ENCODE assay signal across 29 mouse cellular contexts in the genomic region with DNA sequence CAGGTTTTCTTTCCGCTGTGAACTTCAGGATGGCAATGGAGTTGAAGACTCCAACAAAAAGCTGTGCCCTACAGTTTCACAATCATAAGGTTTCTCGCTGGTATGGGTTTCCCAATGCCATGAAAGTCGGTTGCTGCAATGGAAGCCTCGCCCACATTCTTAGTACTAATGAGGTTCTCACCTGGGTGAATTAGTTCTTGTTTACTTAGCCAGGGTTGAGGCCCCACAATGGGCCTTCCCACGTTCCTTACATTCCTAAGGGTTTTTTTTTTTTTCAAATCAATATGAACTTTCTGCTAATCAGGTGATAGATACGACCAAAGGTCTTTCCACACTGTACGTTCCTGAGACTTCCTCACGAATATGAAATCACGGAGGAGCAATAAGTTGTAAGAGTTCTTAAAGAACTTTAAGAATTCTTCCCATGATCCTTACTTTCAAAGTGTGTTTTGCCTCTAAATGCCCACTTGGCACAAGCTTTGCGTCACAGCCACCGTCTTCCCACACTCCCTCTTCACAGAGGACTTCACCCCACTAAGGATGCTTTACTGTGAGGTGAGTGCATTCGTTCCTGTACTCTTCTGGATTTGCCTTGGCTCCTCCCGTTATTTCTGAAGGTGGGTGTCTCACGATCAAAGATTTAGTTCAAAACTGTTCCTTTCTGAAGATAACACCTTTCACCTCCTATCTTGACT. TPM values are rescaled to one million over a fixed set of nuclear protein-coding genes. Genes with fewer than 3 reads are reported as not detected.
DNase-seq lines count a peak whose midpoint lies in the region; ATAC-seq and TF ChIP-seq lines count a peak whose summit lies in the region.
"Had no signal": no experiment of that assay in that cellular context is flagged by ENCODE, and none has a peak within 500 bp of the region (broad histone marks: within the 10 kb centered on the region; RNA-seq: fewer than 3 reads in every experiment).

No protein-coding gene starts in this region.

- H3K36me3 ChIP-seq in stomach, embryonic 14.5 days (ENCODE audit: control insufficient read depth, insufficient read depth, low read length) = no peaks in the 10 kb centered on the region
- no peaks in the 10 kb centered on the region for H3K36me3 ChIP-seq in liver, postnatal 0 days (replicated peaks; ENCODE audit: insufficient read depth, low read length)
- H3K36me3 ChIP-seq: neural tube, embryonic 13.5 days had no signal

- no peak for TF ChIP-seq CTCF in liver, postnatal 0 days (IDR thresholded peaks at IDR 0.05; ENCODE audit: low read depth)

- no peak for TF ChIP-seq EP300 in liver, postnatal 0 days (IDR thresholded peaks at IDR 0.05; ENCODE audit: low read depth)

- no peaks in the 10 kb centered on the region for H3K27me3 ChIP-seq in stomach, embryonic 14.5 days (ENCODE audit: control insufficient read depth, insufficient read depth, low read length)
- H3K27me3 ChIP-seq in liver, postnatal 0 days (ENCODE audit: insufficient read depth, low read length) = 0 out of 2 replicates have a peak, but pooled peaks cover 4% of the 10 kb centered on the region
- H3K27me3 ChIP-seq: neural tube, embryonic 13.5 days had no signal

- no peak overlapping the region for H3K4me2 ChIP-seq in stomach, embryonic 14.5 days (replicated peaks; ENCODE audit: low read depth, low read length)
- no peak overlapping the region for H3K4me2 ChIP-seq in liver, postnatal 0 days (ENCODE audit: low read depth, low read length)

- peaks cover 5% of the 10 kb centered on the region; the same call in 1 of the 2 replicates for H3K9me3 ChIP-seq in stomach, embryonic 14.5 days (ENCODE audit: control insufficient read depth, low read depth, low read length)
- peaks cover 7% of the 10 kb centered on the region; the same call in 1 of the 2 replicates for H3K9me3 ChIP-seq in liver, postnatal 0 days (ENCODE audit: low read length)

- no peak overlapping the region for H3K27ac ChIP-seq in stomach, embryonic 14.5 days (ENCODE audit: low read length)
- H3K27ac ChIP-seq in liver, postnatal 0 days (ENCODE audit: low read depth) = no peak overlapping the region
- H3K27ac ChIP-seq: hindbrain, embryonic 14.5 days; liver, embryonic 14.5 days had no signal

- peak; percentile 61; the same call in 1 of the 2 replicates for ATAC-seq in stomach, embryonic 14.5 days (ENCODE audit: insufficient number of reproducible peaks, insufficient read depth, low FRiP score, low read depth)
- ATAC-seq in liver, postnatal 0 days = no peak
- ATAC-seq: inflammation-experienced regulatory T-cells, adult 6 months had no signal

- no peak overlapping the region for H3K4me3 ChIP-seq in stomach, embryonic 14.5 days (ENCODE audit: low read depth, low read length)
- H3K4me3 ChIP-seq in liver, postnatal 0 days (ENCODE audit: low read depth, low read length) = no peak overlapping the region
- H3K4me3 ChIP-seq: megakaryocyte, embryonic 14.5 days; myocyte; neural tube, embryonic 13.5 days had no signal

- no peaks in the 10 kb centered on the region for H3K4me1 ChIP-seq in stomach, embryonic 14.5 days (ENCODE audit: control insufficient read depth, insufficient read depth, low read length)
- peaks cover 2% of the 10 kb centered on the region; the same call in 1 of the 2 replicates for H3K4me1 ChIP-seq in liver, postnatal 0 days (ENCODE audit: insufficient read depth)
- H3K4me1 ChIP-seq: megakaryocyte, embryonic 14.5 days had no signal

- no peak overlapping the region for H3K9ac ChIP-seq in stomach, embryonic 14.5 days (replicated peaks; ENCODE audit: low read depth, low read length)
- no peak overlapping the region for H3K9ac ChIP-seq in liver, postnatal 0 days (replicated peaks)
- H3K9ac ChIP-seq: hindbrain, embryonic 14.5 days; liver, embryonic 14.5 days; neural tube, embryonic 13.5 days had no signal

- DNase-seq in brain, adult 2 months (ENCODE audit: low read depth, low spot score) = peak; percentile 6
- peak; percentile 73 to 80 for DNase-seq in lung, adult 18-20 months
- peak; percentile 14 for DNase-seq in lung, postnatal 14 days
- no peak for DNase-seq in liver, postnatal 0 days
- DNase-seq in liver = no peak
- DNase-seq in left cerebral cortex, adult 8-10 months (ENCODE audit: low spot score in 2 of 2) = no peak
- DNase-seq in adrenal gland, postnatal 25 days = no peak
- DNase-seq: adrenal gland, postnatal 36 days; cerebellum, adult 11 months; cerebellum, postnatal 10 days; heart, postnatal 4 days; kidney, adult 9 months; kidney, postnatal 25 days; thymus, postnatal 25 days had no signal

- 72% methylated on average over 14 of the region's 14 CpGs for whole genome bisulfite sequencing in stomach, embryonic 14.5 days
- 66% methylated on average over 14 of the region's 14 CpGs for WGBS in liver, postnatal 0 days (ENCODE audit: insufficient replicate concordance)

RNA-seq across cellular contexts. Expression of a gene that starts 6.3 kb away (rescaled TPM):
- polyA plus RNA-seq in stomach, embryonic 14.5 days (2014; fragmentation: Nextera tagmentation; extraction: Ambion mirVana) = 0.41 TPM in 1 of 2 replicates, not detected in the other
- not detected in 2 replicates for polyA plus RNA-seq in liver, postnatal 0 days (2015; fragmentation: Nextera tagmentation; extraction: Ambion mirVana)
- not detected for total RNA-seq in left cerebral cortex, adult 8-10 months (2022)
- total RNA-seq in adrenal gland, postnatal 25 days (2021) = 1.0 and 1.1 TPM in 2 replicates
- total RNA-seq: gastrocnemius, adult 18-20 months; layer of hippocampus, adult 8-10 months; left cerebral cortex, postnatal 25 days had no signal
- polyA plus RNA-seq: embryonic facial prominence, embryonic 11.5 days; inflammation-experienced regulatory T-cells, adult 6 months; liver, embryonic 14.5 days had no signal

RNA-seq across cellular contexts. Expression of a gene that starts 11.0 kb away (rescaled TPM):
- 10.6 and 13.2 TPM in 2 replicates for polyA plus RNA-seq in stomach, embryonic 14.5 days (2014; fragmentation: Nextera tagmentation; extraction: Ambion mirVana)
- polyA plus RNA-seq in liver, postnatal 0 days (2015; fragmentation: Nextera tagmentation; extraction: Ambion mirVana) = 1.8 and 2.2 TPM in 2 replicates
- total RNA-seq in left cerebral cortex, adult 8-10 months (2022) = 10 to 100 TPM; 14.2 to 16.4 (median 15.7) TPM
- total RNA-seq in adrenal gland, postnatal 25 days (2021) = 4.1 and 6.6 TPM in 2 replicates

RNA-seq across cellular contexts. Expression of a gene that starts 21.6 kb away (rescaled TPM):
- not detected in 2 replicates for polyA plus RNA-seq in stomach, embryonic 14.5 days (2014; fragmentation: Nextera tagmentation; extraction: Ambion mirVana)
- 0.06 TPM in 1 of 2 replicates, not detected in the other for polyA plus RNA-seq in liver, postnatal 0 days (2015; fragmentation: Nextera tagmentation; extraction: Ambion mirVana)
- not detected for total RNA-seq in left cerebral cortex, adult 8-10 months (2022)
- total RNA-seq in adrenal gland, postnatal 25 days (2021) = not detected in 2 replicates
- total RNA-seq: adrenal gland, postnatal 36 days; gastrocnemius, adult 18-20 months; gastrocnemius, postnatal 4 days; heart, postnatal 4 days; layer of hippocampus, adult 8-10 months; left cerebral cortex, postnatal 25 days had no signal
- polyA plus RNA-seq: embryonic facial prominence, embryonic 11.5 days; forebrain, embryonic 11.5 days; heart, embryonic 16.5 days; hindbrain, embryonic 14.5 days; inflammation-experienced regulatory T-cells, adult 6 months; liver, embryonic 14.5 days; midbrain, embryonic 16.5 days; myocyte; neural tube, embryonic 13.5 days had no signal

RNA-seq across cellular contexts. Expression of a gene that starts 26.4 kb away (rescaled TPM):
- 35.3 and 42.7 TPM in 2 replicates for polyA plus RNA-seq in stomach, embryonic 14.5 days (2014; fragmentation: Nextera tagmentation; extraction: Ambion mirVana)
- 1.6 and 1.8 TPM in 2 replicates for polyA plus RNA-seq in liver, postnatal 0 days (2015; fragmentation: Nextera tagmentation; extraction: Ambion mirVana)
- total RNA-seq in left cerebral cortex, adult 8-10 months (2022) = 10 to 100 TPM; 19.0 to 24.4 (median 21.5) TPM
- 10.1 and 11.5 TPM in 2 replicates for total RNA-seq in adrenal gland, postnatal 25 days (2021)

RNA-seq across cellular contexts. Expression of a gene that starts 42.6 kb away (rescaled TPM):
- polyA plus RNA-seq in stomach, embryonic 14.5 days (2014; fragmentation: Nextera tagmentation; extraction: Ambion mirVana) = 2.4 and 3.0 TPM in 2 replicates
- polyA plus RNA-seq in liver, postnatal 0 days (2015; fragmentation: Nextera tagmentation; extraction: Ambion mirVana) = 41.0 and 41.9 TPM in 2 replicates
- 1 to 10 TPM in 1 of 4 experiments, under 1 TPM in 3; 0.50 to 1.0 (median 0.53) TPM for total RNA-seq in left cerebral cortex, adult 8-10 months (2022)
- total RNA-seq in adrenal gland, postnatal 25 days (2021) = 0.21 TPM in 1 of 2 replicates, not detected in the other

Comparison
In these comparisons a context has a peak if more than half of its experiments do, and no peak if none do; other contexts are left out.
1. DNase-seq: peak in brain, adult 2 months (single experiment), lung, adult 18-20 months (2 of 2) and lung, postnatal 14 days (single experiment); none in liver, postnatal 0 days (single experiment), liver (single experiment), left cerebral cortex, adult 8-10 months (0 of 2) and adrenal gland, postnatal 25 days (single experiment).